Mouse (Mus musculus): ENCODE measurements at regions not wholly inside any gene's neighbourhood (a gene's known extent, or its start where the extent isn't known, plus 50 kb on each side); places are given as distances from the start of the nearest gene placed in this dataset.

GRCm38 (mm10) chr3:118433441-118434021 lies 128.4 kb upstream of the Dpyd start:
- TF ChIP-seq CTCF (IDR thresholded peaks at IDR 0.05) (no peak), POLR2A (IDR thresholded peaks at IDR 0.05; ENCODE audit: insufficient read depth, low read depth, low read length) (no peak)
